Mouse (Mus musculus): ENCODE data around the gene Thada.
A peak's percentile ranks its signal among the peaks of the same experiment; 100 is the strongest.

Thada gene

DNA sequence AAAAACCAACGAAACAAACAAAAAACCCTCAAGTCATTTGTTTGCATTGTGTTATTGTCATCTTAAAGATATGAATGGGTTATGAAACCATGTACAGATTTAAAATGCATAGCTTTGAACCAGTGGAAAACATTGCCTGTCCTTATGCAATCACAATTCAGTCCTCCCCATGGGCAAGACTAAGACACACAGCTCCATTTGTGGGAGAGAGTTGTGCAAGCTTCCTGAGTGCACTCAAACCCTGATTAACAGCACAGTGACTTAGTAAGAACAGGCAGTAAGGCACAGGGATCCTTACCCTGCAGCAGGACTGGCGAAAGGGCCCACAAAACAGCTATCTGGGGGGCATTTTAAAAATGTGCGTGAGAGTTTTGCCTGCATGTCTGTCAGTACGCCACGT, 11.2 kb upstream of the Thada start:
- no peak for DNase-seq (ENCODE audit: extremely low spot score)

DNA sequence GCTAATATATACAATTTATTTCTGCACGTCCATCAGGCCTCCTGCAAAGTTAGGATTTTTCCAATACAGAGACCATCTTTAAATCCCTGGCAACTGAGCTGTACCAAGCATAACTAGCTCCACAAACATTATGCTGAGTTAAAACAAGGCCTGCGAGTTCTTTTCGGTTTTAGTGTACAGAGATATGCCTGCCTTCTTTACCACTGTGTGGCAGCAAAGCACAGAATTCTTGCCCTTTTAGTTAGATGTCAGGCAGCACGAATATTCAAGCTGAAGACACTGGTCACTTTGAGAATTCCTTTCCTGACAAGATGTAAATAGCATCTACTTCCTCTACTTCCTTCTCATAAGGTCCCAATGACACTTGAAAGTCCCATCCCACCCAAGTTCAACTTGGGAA, 8.3 kb upstream of the Thada start:
- DNase-seq (ENCODE audit: extremely low spot score), result no peak

GRCm38 (mm10) chr17:84435012-84435411, 31.0 kb downstream of the Thada start:
- no peak for DNase-seq (ENCODE audit: extremely low spot score)

GRCm38 (mm10) chr17:84434233-84434632, 31.8 kb downstream of the Thada start:
- no peak for DNase-seq (ENCODE audit: extremely low spot score)

GRCm38 (mm10) chr17:84431991-84432390, 34.0 kb downstream of the Thada start:
- DNase-seq (ENCODE audit: extremely low spot score), result no peak

GRCm38 (mm10) chr17:84424258-84424657, 41.7 kb downstream of the Thada start:
- DNase-seq (ENCODE audit: extremely low spot score), result no peak

DNA sequence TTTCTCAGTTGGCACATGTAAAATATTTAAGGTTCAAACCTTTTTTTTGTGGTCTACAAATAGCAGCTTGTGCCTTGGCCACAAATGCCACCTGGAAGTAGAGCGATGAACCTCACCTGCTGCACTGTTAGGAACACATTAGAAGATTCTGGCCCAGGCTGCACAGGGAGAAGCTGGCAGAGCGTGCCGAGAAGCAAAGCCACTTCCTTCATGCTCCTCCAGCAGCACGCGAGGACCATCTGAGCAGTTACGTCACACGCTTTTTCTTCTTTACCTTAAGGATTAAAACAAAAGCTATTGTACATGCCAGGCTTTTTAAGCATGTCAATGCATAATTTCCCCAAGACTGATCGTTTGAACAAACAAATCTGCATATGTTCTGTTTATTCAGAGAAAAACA, 43.1 kb downstream of the Thada start:
- DNase-seq (ENCODE audit: extremely low spot score), result no peak

- DNase-seq (ENCODE audit: extremely low spot score), result no peak
Observed at GRCm38 (mm10) chr17:84422001-84422785, 43.8 kb downstream of the Thada start.

- peak; percentile 9 for DNase-seq (ENCODE audit: extremely low spot score)
Observed at GRCm38 (mm10) chr17:84421042-84421441, 45.0 kb downstream of the Thada start.

GRCm38 (mm10) chr17:84420276-84420639, 45.7 kb downstream of the Thada start:
- no peak for DNase-seq (ENCODE audit: extremely low spot score)

DNA sequence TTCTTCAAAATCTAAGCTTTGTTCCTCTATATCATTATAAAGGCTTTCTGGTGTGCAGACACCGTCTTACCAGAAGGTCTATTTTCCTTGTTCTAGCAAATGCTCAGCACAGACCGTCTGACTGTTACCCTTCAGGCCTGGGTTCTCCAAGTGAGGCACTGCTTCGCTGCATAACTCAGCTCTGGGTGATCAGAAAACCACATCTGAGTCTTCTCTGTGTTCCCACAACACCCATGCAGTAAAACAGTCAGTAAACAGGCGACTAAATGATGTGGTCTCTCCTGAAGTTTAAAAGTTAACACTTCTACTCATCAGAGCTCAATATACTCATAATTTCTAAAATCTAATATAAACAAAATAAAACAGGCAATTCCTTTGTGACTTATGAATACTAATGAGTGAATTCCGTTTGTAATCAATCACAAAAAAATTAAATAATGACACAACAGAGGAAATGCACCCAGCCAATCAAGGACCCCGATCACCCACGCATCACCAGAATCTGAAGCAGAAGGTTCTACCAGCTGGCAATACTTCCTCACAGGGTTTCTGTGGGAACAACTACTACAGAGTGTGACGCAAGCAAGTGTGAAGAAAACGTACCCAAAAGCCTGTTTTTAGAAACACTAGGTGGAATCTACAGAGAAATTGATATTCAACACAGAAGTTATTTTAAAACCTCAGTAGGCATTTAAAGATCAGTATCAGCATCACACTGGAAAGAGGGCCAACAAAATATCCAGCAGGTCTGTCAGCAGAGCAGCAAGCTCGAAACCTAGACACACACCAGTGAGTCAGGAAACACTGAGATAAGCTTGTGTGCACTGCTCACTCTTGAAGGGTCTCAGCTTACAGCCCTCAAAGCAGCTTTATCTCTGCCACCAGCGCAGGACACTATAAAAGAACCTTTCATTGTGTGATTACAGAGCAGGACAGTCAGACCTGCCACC, 46.4 kb downstream of the Thada start:
- DNase-seq (ENCODE audit: extremely low spot score), result no peak

DNA sequence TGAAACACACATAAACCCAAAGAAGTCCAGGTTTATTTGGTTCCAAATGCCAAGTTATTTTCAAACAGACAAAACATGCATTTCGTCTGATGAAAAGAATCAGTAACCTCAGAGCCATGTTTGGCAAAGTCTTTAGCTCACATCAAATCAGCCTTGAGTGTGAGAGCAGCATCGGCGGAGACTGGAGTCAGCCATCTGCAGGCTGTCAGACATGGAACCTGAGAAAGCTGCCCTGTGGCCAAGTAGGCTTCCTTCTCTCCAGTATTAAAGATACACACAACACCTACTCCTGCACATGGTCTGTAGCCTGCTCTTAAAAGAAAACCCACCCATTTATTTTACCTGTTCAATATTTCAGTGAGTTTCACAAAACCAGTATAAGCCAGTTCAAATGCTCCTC, 50.1 kb downstream of the Thada start:
- DNase-seq (ENCODE audit: extremely low spot score), result no peak

- no peak for DNase-seq (ENCODE audit: extremely low spot score)
Observed at GRCm38 (mm10) chr17:84408731-84409130, 57.3 kb downstream of the Thada start.

- DNase-seq (ENCODE audit: extremely low spot score), result no peak
Observed at GRCm38 (mm10) chr17:84405616-84406015, 60.4 kb downstream of the Thada start.

GRCm38 (mm10) chr17:84401796-84402195, 64.2 kb downstream of the Thada start:
- DNase-seq (ENCODE audit: extremely low spot score), result no peak

GRCm38 (mm10) chr17:84399431-84399830, 66.6 kb downstream of the Thada start:
- no peak for DNase-seq (ENCODE audit: extremely low spot score)

GRCm38 (mm10) chr17:84390026-84390425, 76.0 kb downstream of the Thada start:
- DNase-seq (ENCODE audit: extremely low spot score), result no peak

GRCm38 (mm10) chr17:84386176-84386575, 79.8 kb downstream of the Thada start:
- no peak for DNase-seq (ENCODE audit: extremely low spot score)

- no peak for DNase-seq (ENCODE audit: extremely low spot score)
Observed at GRCm38 (mm10) chr17:84385696-84386095, 80.3 kb downstream of the Thada start.

GRCm38 (mm10) chr17:84384661-84385060, 81.3 kb downstream of the Thada start:
- DNase-seq (ENCODE audit: extremely low spot score), result no peak

DNA sequence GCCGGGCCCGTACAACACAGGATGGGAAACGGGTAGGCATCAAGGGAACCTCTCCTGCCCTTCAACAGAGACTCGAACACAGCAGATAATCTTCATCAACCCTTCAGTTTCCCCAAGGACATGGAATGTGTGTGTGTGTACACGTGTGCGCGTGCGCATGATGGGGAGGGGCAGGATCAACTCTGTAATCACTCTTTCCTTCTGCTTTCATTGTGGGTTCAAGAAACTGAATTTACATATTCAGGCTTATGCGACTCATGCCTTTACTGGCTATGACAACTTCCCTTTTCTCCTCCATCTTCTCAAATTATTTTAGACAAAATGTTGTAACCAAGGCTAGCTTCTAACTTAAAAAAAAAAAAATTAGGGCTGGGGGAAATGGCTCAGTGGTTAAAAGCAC, 85.7 kb downstream of the Thada start:
- no peak for DNase-seq (ENCODE audit: extremely low spot score)

- no peak for DNase-seq (ENCODE audit: extremely low spot score)
Observed at GRCm38 (mm10) chr17:84376882-84377281, 89.1 kb downstream of the Thada start.
